Mouse (Mus musculus): Measurements from ENCODE around the gene Adamtsl4. TPM values are rescaled to one million over a fixed set of nuclear protein-coding genes. Genes with fewer than 3 reads are reported as not detected.
A peak's percentile ranks its signal among the peaks of the same experiment; 100 is the strongest.

Adamtsl4 gene
- polyA plus RNA-seq, 1 experiment from 2014 or later = 1.0 TPM

DNA sequence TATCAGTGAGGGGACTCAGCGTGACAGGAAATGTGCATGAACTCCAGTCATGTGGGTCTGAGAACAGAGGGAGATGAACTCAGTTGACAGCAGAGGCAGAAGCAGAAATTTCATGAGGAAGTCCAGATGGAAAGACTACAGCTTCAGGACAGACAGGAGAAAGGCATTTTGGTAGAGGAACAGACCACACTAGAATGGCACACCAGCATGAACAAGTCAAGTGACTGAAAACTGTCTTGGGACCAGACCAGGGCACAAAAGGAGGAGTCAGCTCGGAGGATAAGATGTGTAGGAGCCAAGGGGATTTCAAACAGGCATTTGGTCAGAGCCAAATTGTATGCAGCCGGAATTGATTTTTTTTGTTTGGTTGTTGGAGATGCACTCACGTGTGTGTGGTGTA, 52.1 kb downstream of the Adamtsl4 start:
- no peak overlapping the region for H3K4me2 ChIP-seq
- no peak overlapping the region for H3K4me3 ChIP-seq
- WGBS = 82% methylated on average over 4 of the region's 4 CpGs
- H3K4me1 ChIP-seq (replicated peaks) = no peaks in the 10 kb centered on the region
- H3K27me3 ChIP-seq = no peaks in the 10 kb centered on the region
- no peaks in the 10 kb centered on the region for H3K9me3 ChIP-seq
- H3K27ac ChIP-seq = no peak overlapping the region
- H3K36me3 ChIP-seq = peaks cover 90% of the 10 kb centered on the region
- ATAC-seq (ENCODE audit: low FRiP score) = no peak
- H3K9ac ChIP-seq = no peak overlapping the region; the same call in 1 of the 2 replicates

DNA sequence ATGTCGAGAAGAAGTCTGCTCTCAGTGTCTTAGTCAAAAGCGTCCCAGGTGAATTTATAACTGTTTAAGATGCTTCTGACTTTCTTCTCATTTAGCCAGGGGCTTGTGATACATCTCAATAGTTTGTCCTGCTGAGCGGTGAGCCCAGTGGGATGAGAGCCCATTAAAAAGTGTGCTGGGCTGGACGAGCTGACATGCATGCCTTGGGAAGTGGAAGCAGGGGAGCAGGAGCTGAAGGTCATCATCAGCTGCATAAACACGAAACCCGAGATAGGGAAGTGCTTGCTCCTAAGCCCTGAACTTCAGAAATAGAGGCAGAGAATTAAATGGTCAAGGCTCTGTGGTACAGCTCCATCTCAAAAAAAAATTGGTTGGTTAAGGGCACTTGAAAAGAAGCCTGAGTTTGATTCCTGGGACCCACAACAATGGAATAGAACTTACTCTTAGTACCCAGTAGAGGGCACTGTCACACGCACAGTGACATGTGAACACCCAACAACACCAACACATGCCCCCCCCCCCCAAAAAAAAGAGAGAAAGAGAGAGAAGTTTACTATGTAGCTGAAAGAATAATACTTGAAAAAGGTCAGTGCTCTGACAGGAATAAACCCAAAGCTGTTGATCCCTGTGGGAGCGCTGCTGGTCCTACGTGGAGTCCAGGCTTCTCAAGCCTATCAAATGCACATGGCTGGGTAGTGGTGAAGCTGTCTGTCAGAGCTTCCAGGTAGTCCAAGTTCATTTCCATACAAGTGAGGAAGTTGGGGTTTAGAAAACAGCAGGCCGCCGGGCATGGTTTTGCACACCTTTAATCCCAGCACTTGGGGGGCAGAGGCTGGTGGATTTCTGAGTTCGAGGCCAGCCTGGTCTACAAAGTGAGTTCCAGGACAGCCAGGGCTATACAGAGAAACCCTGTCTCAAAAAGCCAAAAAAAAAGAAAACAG, 54.8 kb downstream of the Adamtsl4 start:
- H3K9me3 ChIP-seq = no peaks in the 10 kb centered on the region
- peak overlapping the region; percentile 64; the same call in 1 of the 2 replicates for H3K27ac ChIP-seq
- H3K4me1 ChIP-seq (replicated peaks) = peaks cover 8% of the 10 kb centered on the region
- H3K4me2 ChIP-seq = no peak overlapping the region
- H3K9ac ChIP-seq = no peak overlapping the region; the same call in 1 of the 2 replicates
- H3K27me3 ChIP-seq = no peaks in the 10 kb centered on the region
- ATAC-seq (ENCODE audit: low FRiP score) = no peak
- H3K36me3 ChIP-seq = peaks cover 94% of the 10 kb centered on the region
- WGBS = 81% methylated on average over 12 of the region's 12 CpGs
- no peak overlapping the region for H3K4me3 ChIP-seq

DNA sequence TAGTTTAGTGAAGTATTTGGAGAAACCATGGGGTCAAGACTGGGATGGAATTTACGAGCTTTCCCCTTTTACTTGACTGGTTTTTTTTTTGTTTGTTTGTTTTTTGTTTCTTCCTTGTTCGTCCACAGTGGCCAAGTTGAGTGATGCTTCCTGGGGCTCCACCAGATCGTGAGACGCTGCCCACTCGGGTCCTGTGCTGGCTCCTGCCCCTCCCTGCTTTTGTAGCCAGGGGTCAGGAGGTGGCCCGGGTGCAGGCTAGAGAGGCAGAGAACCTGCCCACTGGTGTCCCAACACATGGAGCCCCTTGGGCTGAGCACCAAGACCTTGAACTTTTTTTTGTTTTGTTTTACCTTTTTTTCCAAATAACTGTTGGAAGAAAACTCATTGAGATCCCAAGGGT, 56.4 kb downstream of the Adamtsl4 start:
- no peak for ATAC-seq (ENCODE audit: low FRiP score)
- H3K9me3 ChIP-seq = no peaks in the 10 kb centered on the region
- H3K4me1 ChIP-seq (replicated peaks) = peaks cover 24% of the 10 kb centered on the region
- H3K9ac ChIP-seq = no peak overlapping the region
- H3K27ac ChIP-seq = no peak overlapping the region
- 79% methylated on average over 6 of the region's 6 CpGs for WGBS
- H3K4me2 ChIP-seq = no peak overlapping the region
- H3K27me3 ChIP-seq = no peaks in the 10 kb centered on the region
- H3K36me3 ChIP-seq = peaks cover 94% of the 10 kb centered on the region
- H3K4me3 ChIP-seq = no peak overlapping the region

DNA sequence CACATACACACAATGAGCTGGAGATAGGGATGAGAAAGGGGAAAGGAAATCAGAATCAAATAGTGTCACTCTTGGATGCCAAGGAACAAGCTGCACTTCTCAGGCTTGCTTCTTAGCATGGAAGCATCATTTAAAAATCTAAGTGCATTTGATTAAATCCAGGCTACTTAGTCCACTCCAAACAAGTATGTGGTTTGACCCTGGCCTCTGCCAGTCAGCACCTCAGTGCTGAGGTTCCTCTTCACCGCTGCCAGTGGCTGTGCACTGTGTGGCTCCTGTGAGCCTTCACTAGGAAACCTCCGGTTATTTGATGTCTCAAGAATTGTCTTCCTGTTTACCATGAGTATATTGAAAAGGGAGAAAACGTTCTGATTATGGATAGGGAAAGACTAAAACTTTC, 56.9 kb downstream of the Adamtsl4 start:
- H3K9me3 ChIP-seq = no peaks in the 10 kb centered on the region
- peaks cover 28% of the 10 kb centered on the region for H3K4me1 ChIP-seq (replicated peaks)
- no peak overlapping the region for H3K27ac ChIP-seq
- WGBS = 90% methylated on average over 3 of the region's 3 CpGs
- no peak overlapping the region for H3K4me3 ChIP-seq
- no peak overlapping the region for H3K9ac ChIP-seq
- no peaks in the 10 kb centered on the region for H3K27me3 ChIP-seq
- no peak overlapping the region for H3K4me2 ChIP-seq
- H3K36me3 ChIP-seq = peaks cover 90% of the 10 kb centered on the region
- no peak for ATAC-seq (ENCODE audit: low FRiP score)

DNA sequence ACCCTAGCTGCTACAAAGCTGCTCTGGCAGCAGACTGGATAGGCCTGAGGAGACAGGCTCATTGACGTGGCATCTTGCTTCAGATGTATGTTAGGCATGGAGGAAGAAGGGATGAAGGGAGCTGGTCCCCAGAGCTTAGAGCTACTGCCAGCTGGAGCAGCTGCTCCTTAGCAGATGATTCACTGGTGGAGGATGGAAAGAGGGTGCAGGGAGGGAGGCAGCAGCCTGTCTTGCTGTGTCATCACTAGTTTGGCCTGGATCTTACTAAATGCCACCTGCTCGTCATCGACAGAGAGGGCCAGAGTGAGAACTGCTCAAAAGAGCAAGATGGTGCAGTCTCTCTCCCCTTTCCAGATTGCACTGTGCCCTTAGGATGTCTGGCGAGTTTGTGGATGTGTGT, 58.0 kb downstream of the Adamtsl4 start:
- Histone ChIP-seq H3K4me2 (no peak overlapping the region), H3K4me1 (replicated peaks) (peaks cover 32% of the 10 kb centered on the region), H3K36me3 (peaks cover 79% of the 10 kb centered on the region), H3K4me3 (no peak overlapping the region), H3K27ac (no peak overlapping the region), H3K27me3 (no peaks in the 10 kb centered on the region), H3K9ac (0 out of 2 replicates have a peak overlapping the region, but pooled peaks have one; percentile 29), H3K9me3 (no peaks in the 10 kb centered on the region)
- 83% methylated on average over 4 of the region's 4 CpGs for WGBS
- ATAC-seq (ENCODE audit: low FRiP score) = no peak

DNA sequence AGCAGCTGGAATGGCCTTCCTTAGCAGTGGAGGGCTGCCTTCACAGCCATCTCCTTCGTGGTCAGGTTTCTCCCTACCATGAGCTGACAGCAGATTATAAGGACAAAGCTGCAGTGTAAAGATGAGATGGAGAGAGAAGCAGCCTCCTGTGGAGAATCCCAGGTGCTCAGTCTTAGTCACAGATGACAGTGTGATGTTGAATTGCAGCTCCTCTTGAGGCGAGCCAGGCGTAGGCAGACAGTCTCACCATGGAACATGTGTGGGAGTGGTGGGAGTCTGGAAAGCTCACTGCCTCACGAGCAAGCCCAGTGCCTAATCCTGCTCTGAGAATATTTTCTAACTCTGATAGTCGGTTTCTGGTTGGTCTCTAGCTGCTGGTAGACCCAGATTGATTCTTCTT, 60.0 kb downstream of the Adamtsl4 start:
- no peaks in the 10 kb centered on the region for H3K27me3 ChIP-seq
- ATAC-seq (ENCODE audit: low FRiP score) = no peak
- no peak overlapping the region for H3K27ac ChIP-seq
- 89% methylated on average over 5 of the region's 5 CpGs for WGBS
- peaks cover 61% of the 10 kb centered on the region for H3K36me3 ChIP-seq
- H3K9ac ChIP-seq = no peak overlapping the region
- H3K4me1 ChIP-seq (replicated peaks) = peaks cover 40% of the 10 kb centered on the region
- H3K4me3 ChIP-seq = no peak overlapping the region
- no peak overlapping the region for H3K4me2 ChIP-seq
- no peaks in the 10 kb centered on the region for H3K9me3 ChIP-seq

Small RNA genes within 50 kb of the gene (microRNA-seq; reads per million reads assigned to microRNA genes)
- not detected for gene Mir7014

Other genes starting within 250 kb of the Adamtsl4 start
- gene Ctsk, start 188.7 kb downstream of the Adamtsl4 start, polyA plus RNA-seq (2015; fragmentation: Nextera tagmentation; extraction: Ambion mirVana) = 10.8 and 15.6 TPM in 2 replicates
- 15.1 and 16.8 TPM in 2 replicates for gene Ctss, start 161.1 kb downstream of the Adamtsl4 start, polyA plus RNA-seq (2015; fragmentation: Nextera tagmentation; extraction: Ambion mirVana)
- not detected in 2 replicates for gene Hormad1, start 128.2 kb downstream of the Adamtsl4 start, polyA plus RNA-seq (2015; fragmentation: Nextera tagmentation; extraction: Ambion mirVana)
- gene Golph3l, start 99.0 kb downstream of the Adamtsl4 start, polyA plus RNA-seq (2015; fragmentation: Nextera tagmentation; extraction: Ambion mirVana) = 30.6 and 32.6 TPM in 2 replicates
- gene Ensa, start 62.9 kb downstream of the Adamtsl4 start, polyA plus RNA-seq (2015; fragmentation: Nextera tagmentation; extraction: Ambion mirVana) = 106 and 108 TPM in 2 replicates
- gene Mcl1, start 29.1 kb downstream of the Adamtsl4 start, polyA plus RNA-seq (2015; fragmentation: Nextera tagmentation; extraction: Ambion mirVana) = 49.3 and 54.2 TPM in 2 replicates
- gene Ecm1, start 51.7 kb upstream of the Adamtsl4 start, polyA plus RNA-seq (2015; fragmentation: Nextera tagmentation; extraction: Ambion mirVana) = 12.9 and 13.4 TPM in 2 replicates
- gene Tars2, start 72.3 kb upstream of the Adamtsl4 start, polyA plus RNA-seq (2015; fragmentation: Nextera tagmentation; extraction: Ambion mirVana) = 41.0 and 44.9 TPM in 2 replicates
- gene Rprd2, start 130.9 kb upstream of the Adamtsl4 start, polyA plus RNA-seq (2015; fragmentation: Nextera tagmentation; extraction: Ambion mirVana) = 23.8 and 24.4 TPM in 2 replicates
- 36.6 and 39.7 TPM in 2 replicates for gene Prpf3, start 168.0 kb upstream of the Adamtsl4 start, polyA plus RNA-seq (2015; fragmentation: Nextera tagmentation; extraction: Ambion mirVana)
- 331 and 342 TPM in 2 replicates for gene Mrps21, start 183.6 kb upstream of the Adamtsl4 start, polyA plus RNA-seq (2015; fragmentation: Nextera tagmentation; extraction: Ambion mirVana)
- 3.1 and 4.3 TPM in 2 replicates for gene Ciart, start 194.3 kb upstream of the Adamtsl4 start, polyA plus RNA-seq (2015; fragmentation: Nextera tagmentation; extraction: Ambion mirVana)
- 19.4 and 21.2 TPM in 2 replicates for gene BC028528, start 204.1 kb upstream of the Adamtsl4 start, polyA plus RNA-seq (2015; fragmentation: Nextera tagmentation; extraction: Ambion mirVana)
- gene Aph1a, start 206.1 kb upstream of the Adamtsl4 start, polyA plus RNA-seq (2015; fragmentation: Nextera tagmentation; extraction: Ambion mirVana) = 32.4 and 40.8 TPM in 2 replicates
- 6.5 and 10.9 TPM in 2 replicates for gene Car14, start 216.8 kb upstream of the Adamtsl4 start, polyA plus RNA-seq (2015; fragmentation: Nextera tagmentation; extraction: Ambion mirVana)
- gene Anp32e, start 241.3 kb upstream of the Adamtsl4 start, polyA plus RNA-seq (2015; fragmentation: Nextera tagmentation; extraction: Ambion mirVana) = 167 and 175 TPM in 2 replicates

All from hindbrain, embryonic 13.5 days (tissue).